Mouse (Mus musculus) testis, adult 2 months (tissue): ENCODE measurements around the gene Hp.

Source experiments
- CTCF ChIP-seq: fragments of 200-500 bp; IDR thresholded peaks from 2 replicates; pipeline ENCODE4 v1.5.1; 2012; ENCODE audit warnings: low read depth, mild to moderate bottlenecking, inconsistent platforms, low read length, moderate library complexity; ENCODE audit not compliant: control insufficient read depth, insufficient read depth, insufficient replicate concordance
- POLR2A ChIP-seq: fragments of 200-500 bp; IDR thresholded peaks from 2 replicates; pipeline ENCODE4 v1.6.1; 2012; ENCODE audit warnings: low read depth, mild to moderate bottlenecking, inconsistent platforms, low read length, moderate library complexity; ENCODE audit not compliant: control insufficient read depth

GRCm38 (mm10) chr8:109614243-109615210, 35.6 kb upstream of the Hp start, which contains the start of gene Pkd1l3:
- TF ChIP-seq CTCF (no peak), POLR2A (no peak)
